Mouse (Mus musculus) gastrocnemius, postnatal 10 days (tissue): ENCODE results near the gene Glra2. TPM values are rescaled to one million over a fixed set of nuclear protein-coding genes. Genes with fewer than 3 reads are reported as not detected.
"Not testable (repeated sequence)": the region's sequence is repeated elsewhere in the genome, so short reads cannot be mapped to it uniquely, and the experiment has no call there.

Experiments used
- DNase-seq: peaks from one replicate; pipeline ENCODE4 v3.0.0; 2021; ENCODE audit warnings: mixed read lengths
- long read RNA-seq, 2 experiments: library from polyadenylated mRNA; stranded (forward); transcript quantifications; one replicate each; pipeline ENCODE4 v2.0.0; 2021
- total RNA-seq, 2 experiments: library from RNA; stranded (reverse); gene quantifications; 2 replicates each; pipeline ENCODE4 v1.2.3; 2021

Gene Glra2
- under 1 TPM in 1 of 2 experiments, not detected in 1; 0.11 TPM for total RNA-seq
- long read RNA-seq, experiment 1 = 0 reads
- long read RNA-seq, experiment 2 = 0 reads

- DNase-seq = peak; percentile 2
These were observed at the start of gene Glra2 for GRCm38 (mm10) chrX:165326939-165327698. Gene Glra2 (minus strand): TSS chrX:165327393.

GRCm38 (mm10) chrX:165362798-165363197 is 35.6 kb upstream of the Glra2 start:
- peak; percentile 12 for DNase-seq

GRCm38 (mm10) chrX:165344611-165345010 is 17.4 kb upstream of the Glra2 start:
- DNase-seq = no peak

GRCm38 (mm10) chrX:165327699-165328333 is 623 bp upstream of the Glra2 start:
- DNase-seq = peak; percentile 4

GRCm38 (mm10) chrX:165193550-165193949 is 133.6 kb downstream of the Glra2 start:
- DNase-seq = no peak

GRCm38 (mm10) chrX:165191170-165191569 is 136.0 kb downstream of the Glra2 start:
- no peak for DNase-seq

GRCm38 (mm10) chrX:165182948-165183347 is 144.2 kb downstream of the Glra2 start:
- DNase-seq = not testable (repeated sequence)

GRCm38 (mm10) chrX:165156549-165156948 is 170.6 kb downstream of the Glra2 start:
- DNase-seq = no peak

- DNase-seq = no peak
These were observed 223.0 kb downstream of the Glra2 start for GRCm38 (mm10) chrX:165104171-165104570.
